Mouse (Mus musculus) ovary, postnatal 14 days (tissue): ENCODE measurements around the gene Usp3.

ENCODE experiments used
- DNase-seq: peaks from one replicate; pipeline ENCODE4 v3.0.0; 2022; ENCODE audit warnings: low spot score

Gene Usp3

GRCm38 (mm10) chr9:66603907-66604306 lies 11.0 kb upstream of the Usp3 start:
- DNase-seq = no peak

- no peak for DNase-seq
These were observed 8.1 kb upstream of the Usp3 start for GRCm38 (mm10) chr9:66601006-66601405.

- DNase-seq = no peak
These were observed 7.6 kb upstream of the Usp3 start for GRCm38 (mm10) chr9:66600551-66600950.

GRCm38 (mm10) chr9:66599577-66599976 lies 6.6 kb upstream of the Usp3 start:
- DNase-seq = no peak

GRCm38 (mm10) chr9:66598636-66599035 lies 5.7 kb upstream of the Usp3 start:
- DNase-seq = no peak

GRCm38 (mm10) chr9:66597480-66598215 lies 4.7 kb upstream of the Usp3 start:
- DNase-seq = no peak

GRCm38 (mm10) chr9:66597076-66597475 lies 4.1 kb upstream of the Usp3 start:
- no peak for DNase-seq

GRCm38 (mm10) chr9:66595722-66596675 lies 3.1 kb upstream of the Usp3 start:
- DNase-seq = no peak

GRCm38 (mm10) chr9:66594061-66594460 lies 1.1 kb upstream of the Usp3 start:
- DNase-seq = no peak

- DNase-seq = no peak
These were observed 649 bp upstream of the Usp3 start for GRCm38 (mm10) chr9:66593613-66593969.

- DNase-seq = peak; percentile 24
These were observed 894 bp downstream of the Usp3 start for GRCm38 (mm10) chr9:66591851-66592645.

GRCm38 (mm10) chr9:66590051-66590450 lies 2.9 kb downstream of the Usp3 start:
- DNase-seq = no peak

GRCm38 (mm10) chr9:66587016-66587415 lies 5.9 kb downstream of the Usp3 start:
- DNase-seq = no peak

GRCm38 (mm10) chr9:66586533-66586932 lies 6.4 kb downstream of the Usp3 start:
- no peak for DNase-seq

GRCm38 (mm10) chr9:66585191-66585590 lies 7.8 kb downstream of the Usp3 start:
- DNase-seq = no peak

- no peak for DNase-seq
These were observed 8.8 kb downstream of the Usp3 start for GRCm38 (mm10) chr9:66584176-66584575.

- DNase-seq = no peak
These were observed 9.7 kb downstream of the Usp3 start for GRCm38 (mm10) chr9:66583244-66583643.

GRCm38 (mm10) chr9:66581694-66582093 lies 11.2 kb downstream of the Usp3 start:
- no peak for DNase-seq

GRCm38 (mm10) chr9:66580722-66581121 lies 12.2 kb downstream of the Usp3 start:
- no peak for DNase-seq

- DNase-seq = no peak
These were observed 17.1 kb downstream of the Usp3 start for GRCm38 (mm10) chr9:66575878-66576238.

GRCm38 (mm10) chr9:66575041-66575877 lies 17.7 kb downstream of the Usp3 start:
- DNase-seq = no peak
